Mouse (Mus musculus) CD8-positive naive resting alpha-beta T cell, adult 2 months (primary cell): ENCODE data around the gene Sema4b.
A peak's percentile ranks its signal among the peaks of the same experiment; 100 is the strongest.

Experiments
- DNase-seq, 2 experiments: peaks; one replicate each; pipeline ENCODE4 v3.0.0; 2022; ENCODE audit warnings: low read depth in 2 of 2, low spot score in 2 of 2

The Sema4b gene

GRCm38 (mm10) chr7:80213604-80214003, 27.0 kb downstream of the Sema4b start:
- DNase-seq, result no peak

DNA sequence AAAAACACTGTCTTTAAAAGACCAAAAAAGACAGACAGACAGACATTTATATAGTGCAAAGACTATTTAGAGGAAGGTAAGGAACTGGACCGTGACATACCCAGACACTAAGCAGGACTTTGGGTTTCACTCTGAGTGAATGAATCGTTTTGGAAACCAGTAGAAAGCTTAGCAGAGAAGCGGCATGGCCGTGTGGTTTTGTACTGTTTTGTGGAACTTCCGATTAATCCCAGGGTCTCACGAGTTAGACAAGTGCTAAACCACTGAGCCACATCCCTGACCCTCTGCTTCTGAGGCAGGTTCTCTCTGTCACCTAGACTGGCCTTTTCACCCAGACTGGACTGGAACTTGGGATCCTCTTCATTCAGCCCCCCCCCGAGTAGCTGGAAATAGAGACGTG, 27.8 kb downstream of the Sema4b start:
- no peak for DNase-seq

DNA sequence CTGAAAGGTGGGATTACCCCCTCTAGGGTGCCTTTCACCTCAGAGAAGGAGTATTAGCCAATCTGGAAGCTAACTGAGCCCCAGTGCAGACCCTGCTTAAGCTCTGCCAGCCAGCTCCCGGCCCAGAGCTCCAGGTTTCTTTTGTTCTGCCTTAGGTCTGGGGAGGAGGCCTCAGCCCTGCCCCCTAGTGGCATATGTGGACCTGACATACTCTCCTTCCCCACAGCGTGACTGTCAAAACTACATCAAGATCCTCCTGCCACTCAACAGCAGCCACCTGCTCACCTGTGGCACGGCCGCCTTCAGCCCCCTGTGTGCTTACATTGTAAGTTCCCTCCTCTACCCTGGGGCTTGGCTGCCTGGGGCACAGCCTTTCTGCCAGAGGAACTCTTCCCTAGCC, 28.8 kb downstream of the Sema4b start:
- peak; percentile 78 to 86 for DNase-seq

DNA sequence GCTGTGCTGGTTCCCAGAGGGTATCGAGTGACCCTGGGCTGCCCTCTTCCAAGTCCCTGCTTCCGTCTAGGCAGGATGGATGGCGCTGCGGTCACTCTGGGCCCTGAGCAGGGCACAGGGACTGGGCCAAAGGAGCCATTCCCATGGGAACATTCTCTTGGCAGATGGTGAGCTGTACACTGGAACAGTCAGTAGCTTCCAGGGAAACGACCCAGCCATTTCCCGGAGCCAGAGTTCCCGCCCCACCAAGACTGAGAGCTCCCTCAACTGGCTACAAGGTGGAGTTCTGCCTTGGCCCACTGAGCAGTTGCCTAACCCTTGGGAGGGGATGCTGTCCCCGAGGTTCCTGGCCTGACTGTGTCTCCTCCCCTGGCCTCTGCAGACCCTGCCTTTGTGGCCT, 29.9 kb downstream of the Sema4b start:
- no peak for DNase-seq

DNA sequence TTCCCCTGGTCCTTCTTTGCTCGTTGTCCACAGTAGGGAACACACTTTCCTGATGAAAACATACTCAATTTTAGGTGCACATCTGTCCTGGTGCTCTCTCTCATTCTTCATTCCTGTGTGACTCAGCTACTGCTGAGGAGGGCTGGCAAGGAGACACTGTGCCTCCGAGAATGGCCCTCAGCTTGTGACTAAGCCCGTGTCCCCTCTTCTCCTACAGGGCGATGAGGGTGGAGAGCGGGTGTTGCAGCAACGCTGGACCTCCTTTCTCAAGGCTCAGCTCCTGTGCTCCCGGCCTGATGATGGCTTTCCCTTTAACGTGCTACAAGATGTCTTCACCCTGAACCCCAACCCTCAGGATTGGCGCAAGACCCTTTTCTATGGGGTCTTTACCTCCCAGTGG, 32.0 kb downstream of the Sema4b start:
- no peak for DNase-seq

DNA sequence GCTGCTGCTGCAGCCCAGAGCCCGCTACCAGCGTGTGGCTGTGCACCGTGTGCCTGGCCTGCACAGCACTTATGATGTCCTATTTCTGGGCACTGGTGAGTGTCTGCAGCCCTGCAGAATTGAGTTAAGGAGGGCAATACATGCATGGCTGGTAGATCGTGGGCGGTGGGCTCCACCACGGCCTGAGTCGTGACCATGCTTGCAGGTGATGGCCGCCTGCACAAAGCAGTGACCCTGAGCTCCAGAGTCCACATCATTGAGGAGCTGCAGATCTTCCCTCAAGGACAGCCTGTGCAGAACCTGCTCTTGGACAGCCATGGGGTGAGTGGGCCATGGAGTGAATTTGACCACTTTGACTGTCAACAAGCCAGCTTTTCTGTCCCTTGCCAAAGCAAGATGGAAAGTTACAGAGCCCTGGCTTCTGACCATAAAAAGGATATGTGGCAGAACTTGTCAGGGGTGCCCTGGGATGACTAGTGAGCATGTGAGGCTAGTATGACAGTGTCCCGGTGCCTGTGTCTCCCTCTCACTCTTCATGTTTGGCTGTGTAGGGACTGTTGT, 33.7 kb downstream of the Sema4b start:
- DNase-seq, result no peak

GRCm38 (mm10) chr7:80221179-80221750, 34.6 kb downstream of the Sema4b start:
- DNase-seq, result no peak

DNA sequence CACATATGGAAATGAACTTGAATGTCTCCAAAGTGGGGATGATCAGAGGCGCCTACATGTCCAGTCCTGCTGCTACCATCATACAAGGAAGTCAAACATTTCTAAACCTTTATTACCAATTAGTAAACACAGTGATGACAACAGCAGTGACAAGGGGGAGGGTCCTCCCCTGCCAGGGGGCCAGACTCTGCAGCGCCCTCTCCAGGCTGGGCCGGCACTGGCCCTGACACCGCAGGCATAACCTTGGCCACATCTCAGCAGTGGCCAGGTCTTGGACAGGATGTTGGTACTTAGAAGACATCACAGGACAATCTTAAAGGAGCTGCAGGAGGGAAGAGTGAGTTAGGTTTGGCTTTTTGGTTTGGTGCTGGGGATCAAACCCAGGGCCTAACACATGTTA, 40.4 kb downstream of the Sema4b start:
- no peak for DNase-seq

DNA sequence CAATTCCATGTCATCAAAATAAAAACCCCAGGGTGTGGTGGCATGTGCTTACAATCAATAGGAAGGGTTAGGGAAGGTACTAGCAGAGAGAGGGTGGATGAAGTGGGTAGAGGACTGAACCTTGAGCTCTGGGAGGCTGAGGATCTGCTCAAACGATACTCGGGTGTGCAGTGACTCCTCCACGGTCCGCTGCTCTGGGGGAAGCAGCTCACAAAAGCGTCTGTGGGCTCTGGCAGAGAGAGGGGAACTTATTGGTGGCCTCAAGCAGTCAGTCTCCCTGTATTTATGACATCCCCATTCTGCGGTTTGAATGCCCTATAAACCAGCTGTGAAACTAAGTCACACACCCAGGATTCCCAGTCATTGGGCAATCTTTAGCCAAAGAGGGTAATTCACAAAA, 43.6 kb downstream of the Sema4b start:
- DNase-seq, result no peak

DNA sequence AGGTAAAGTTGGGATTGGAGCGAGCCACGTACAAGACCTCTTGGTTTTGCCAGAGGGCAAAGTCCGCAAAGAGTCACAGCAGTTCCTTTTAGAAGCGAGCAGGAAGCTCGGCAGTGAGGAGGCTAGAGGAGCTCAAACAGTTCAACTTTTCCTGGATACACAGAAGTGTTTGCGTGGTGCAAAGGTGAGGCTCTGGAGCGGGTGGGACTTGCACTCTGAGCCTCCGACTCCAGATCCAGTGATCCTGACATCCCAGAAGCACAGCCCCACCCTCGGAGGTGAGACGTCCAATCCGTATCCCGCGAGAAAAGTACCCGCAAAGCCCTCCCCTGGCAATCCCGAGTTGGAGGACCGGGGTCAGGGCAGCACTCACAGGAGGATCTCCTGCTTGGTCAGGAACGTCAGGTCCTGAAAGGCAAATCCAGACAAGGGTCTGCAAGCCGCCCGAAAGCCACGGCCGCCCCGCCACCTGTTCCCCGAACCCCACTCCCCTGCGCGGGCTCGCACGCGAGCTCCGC, 45.4 kb downstream of the Sema4b start:
- peak in 1 of 2 experiments; percentile 21 for DNase-seq

DNA sequence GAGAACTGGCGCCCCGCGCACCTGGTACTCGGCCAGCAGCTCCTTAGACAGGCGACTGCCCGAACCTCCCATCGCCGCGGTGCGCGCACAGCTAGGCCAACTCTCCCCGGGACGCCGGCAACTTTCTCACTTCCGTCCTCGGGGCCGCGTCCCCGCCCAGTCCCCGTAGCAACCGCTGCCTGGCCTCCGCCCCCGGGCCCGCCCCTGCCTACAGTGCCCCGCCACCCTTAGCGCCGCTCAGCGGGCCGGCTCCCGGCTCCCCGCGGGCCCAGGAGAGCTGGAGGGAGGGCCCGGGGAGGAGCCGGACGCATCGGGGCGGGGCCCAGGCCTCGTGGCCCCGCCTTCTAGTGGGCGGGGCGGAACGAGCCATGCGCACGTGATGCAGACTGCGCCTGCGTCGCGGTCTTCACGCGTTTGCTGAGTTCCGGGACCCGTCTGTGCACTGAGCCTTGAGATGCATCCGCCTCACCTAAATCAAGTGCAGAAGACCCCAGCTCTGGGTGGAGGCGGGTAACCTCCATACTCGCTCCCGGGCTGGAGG, 45.9 kb downstream of the Sema4b start, which contains the start of the genes Cib1 and Gdpgp1:
Cib1 (minus strand) TSS at position 325 of the 541 bp plus-strand sequence.
Gdpgp1 (plus strand) TSS at position 377 of the 541 bp plus-strand sequence.
- DNase-seq, result peak; percentile 97 to 98

- DNase-seq, result no peak
Measured at GRCm38 (mm10) chr7:80233799-80234198, 47.2 kb downstream of the Sema4b start.

DNA sequence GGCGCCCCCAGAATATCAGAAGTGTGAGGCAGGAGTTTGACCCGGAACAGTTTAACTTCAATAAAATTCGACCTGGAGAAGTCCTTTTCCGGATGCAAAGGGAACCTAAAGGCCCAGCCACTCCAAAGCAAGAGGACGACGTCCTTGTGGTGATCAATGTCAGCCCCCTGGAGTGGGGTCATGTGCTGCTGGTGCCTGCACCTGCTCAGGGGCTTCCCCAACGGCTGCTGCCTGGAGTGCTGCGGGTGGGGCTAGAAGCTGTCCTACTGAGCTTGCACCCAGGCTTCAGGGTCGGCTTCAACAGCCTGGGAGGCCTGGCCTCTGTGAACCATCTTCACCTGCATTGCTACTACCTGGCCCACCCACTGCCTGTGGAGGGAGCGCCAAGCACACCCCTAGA, 51.9 kb downstream of the Sema4b start:
- DNase-seq, result no peak

- no peak for DNase-seq
Measured at GRCm38 (mm10) chr7:80241661-80242060, 55.0 kb downstream of the Sema4b start.

GRCm38 (mm10) chr7:80244851-80245250, 58.2 kb downstream of the Sema4b start:
- no peak for DNase-seq

GRCm38 (mm10) chr7:80246148-80246721, 59.6 kb downstream of the Sema4b start, which contains the start of gene Ttll13:
Gene Ttll13, plus strand, starts transcription at chr7:80246376.
- peak; percentile 89 to 93 for DNase-seq

- no peak for DNase-seq
Measured at GRCm38 (mm10) chr7:80246859-80247258, 60.2 kb downstream of the Sema4b start.

- DNase-seq, result no peak
Measured at GRCm38 (mm10) chr7:80252437-80252836, 65.8 kb downstream of the Sema4b start.

GRCm38 (mm10) chr7:80252886-80253285, 66.2 kb downstream of the Sema4b start:
- DNase-seq, result no peak

GRCm38 (mm10) chr7:80255981-80256380, 69.3 kb downstream of the Sema4b start:
- DNase-seq, result no peak

DNA sequence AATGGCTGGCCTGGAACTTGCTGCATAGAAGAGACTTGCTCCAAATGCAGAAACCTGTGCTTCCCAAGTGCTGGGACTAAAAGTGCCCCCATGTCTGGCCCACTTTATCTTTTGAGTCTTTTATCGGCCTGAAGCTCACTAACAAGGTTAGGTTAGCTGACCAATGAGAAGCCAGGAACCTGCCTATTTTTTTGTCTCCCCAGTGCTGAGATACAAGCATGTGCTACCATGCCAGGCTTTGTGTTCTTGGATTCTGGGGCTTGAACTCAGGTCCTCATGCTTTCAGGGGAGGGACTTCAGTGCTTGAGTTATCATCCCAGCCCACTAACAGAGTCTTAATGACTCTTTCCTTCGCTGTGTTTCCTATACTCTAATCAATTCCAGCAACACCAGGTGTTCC, 71.1 kb downstream of the Sema4b start:
- no peak for DNase-seq
